In the genomic region with DNA sequence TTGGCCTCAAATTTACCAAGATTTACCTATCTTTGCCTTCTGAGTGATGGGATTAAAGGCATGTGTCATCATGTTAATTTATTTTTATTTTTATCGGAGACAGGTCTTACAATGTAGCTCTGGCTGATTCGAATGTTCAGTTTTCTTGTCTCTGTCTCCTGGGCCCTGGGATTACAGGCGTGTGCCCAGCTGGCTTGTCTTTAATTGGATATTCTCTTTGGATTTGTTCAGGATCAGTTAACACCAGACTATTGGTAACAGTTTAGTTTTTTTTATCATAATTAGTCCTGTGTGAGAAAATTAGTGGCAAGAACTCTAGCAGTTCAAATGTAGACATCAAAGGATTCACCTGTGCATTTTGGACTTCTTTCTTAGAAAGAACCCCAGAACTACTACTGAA, we compare ENCODE assay signal across 13 mouse cellular contexts. TPM values are rescaled to one million over a fixed set of nuclear protein-coding genes. Genes with fewer than 3 reads are reported as not detected.
A peak's percentile ranks its signal among the peaks of the same experiment; 100 is the strongest.
DNase-seq lines count a peak whose midpoint lies in the region; ATAC-seq and TF ChIP-seq lines count a peak whose summit lies in the region.
"Had no signal": no experiment of that assay in that cellular context is flagged by ENCODE, and none has a peak within 500 bp of the region (broad histone marks: within the 10 kb centered on the region; RNA-seq: fewer than 3 reads in every experiment).

No protein-coding gene starts in this region.

- peaks cover 45% of the 10 kb centered on the region for H3K4me1 ChIP-seq in forebrain, embryonic 10.5 days
- peaks cover 4% of the 10 kb centered on the region; the same call in 1 of the 2 replicates for H3K4me1 ChIP-seq in forebrain, postnatal 0 days (ENCODE audit: insufficient read depth)
- peaks cover 16% of the 10 kb centered on the region; the same call in 1 of the 2 replicates for H3K4me1 ChIP-seq in hindbrain, embryonic 13.5 days (replicated peaks)
- peaks cover 4% of the 10 kb centered on the region for H3K4me1 ChIP-seq in hindbrain, embryonic 11.5 days (replicated peaks; ENCODE audit: control insufficient read depth, insufficient read depth, low read length)
- peaks cover 18% of the 10 kb centered on the region for H3K4me1 ChIP-seq in midbrain, embryonic 11.5 days (ENCODE audit: control insufficient read depth, insufficient read depth, low read length)
- H3K4me1 ChIP-seq in midbrain, embryonic 15.5 days, result peaks cover 14% of the 10 kb centered on the region
- peaks cover 3 to 6% of the 10 kb centered on the region in 2 experiments; a peak in 2 of 4 replicates for H3K4me1 ChIP-seq in liver, embryonic 14.5 days (replicated peaks; ENCODE audit: control insufficient read depth in 2 of 2, insufficient read depth in 2 of 2, low read length in 1 of 2)

- H3K27ac ChIP-seq in forebrain, embryonic 10.5 days, result 0 out of 2 replicates have a peak overlapping the region, but pooled peaks have one; percentile 89
- H3K27ac ChIP-seq in forebrain, postnatal 0 days (ENCODE audit: low read depth, low read length), result no peak overlapping the region
- no peak overlapping the region for H3K27ac ChIP-seq in hindbrain, embryonic 13.5 days
- no peak overlapping the region for H3K27ac ChIP-seq in hindbrain, embryonic 11.5 days (ENCODE audit: low read depth, low read length)
- peak overlapping the region; percentile 37; the same call in 1 of the 2 replicates for H3K27ac ChIP-seq in midbrain, embryonic 11.5 days (ENCODE audit: low read depth, low read length)
- no peak overlapping the region for H3K27ac ChIP-seq in midbrain, embryonic 15.5 days
- H3K27ac ChIP-seq in liver, embryonic 14.5 days, result no peak overlapping the region
- H3K27ac ChIP-seq: heart, embryonic 15.5 days; left cerebral cortex, adult 2 months had no signal

- peaks cover 51% of the 10 kb centered on the region for H3K27me3 ChIP-seq in forebrain, embryonic 10.5 days (ENCODE audit: poor library complexity, severe bottlenecking)
- no peaks in the 10 kb centered on the region for H3K27me3 ChIP-seq in forebrain, postnatal 0 days (ENCODE audit: insufficient read depth, low read length)
- no peaks in the 10 kb centered on the region for H3K27me3 ChIP-seq in hindbrain, embryonic 13.5 days
- no peaks in the 10 kb centered on the region for H3K27me3 ChIP-seq in hindbrain, embryonic 11.5 days (ENCODE audit: control insufficient read depth, insufficient read depth, low read length)
- no peaks in the 10 kb centered on the region; the same call in 1 of the 2 replicates for H3K27me3 ChIP-seq in midbrain, embryonic 11.5 days (ENCODE audit: control insufficient read depth, insufficient read depth, low read length)
- H3K27me3 ChIP-seq in midbrain, embryonic 15.5 days (replicated peaks), result no peaks in the 10 kb centered on the region
- no peaks in the 10 kb centered on the region for H3K27me3 ChIP-seq in liver, embryonic 14.5 days (ENCODE audit: control insufficient read depth, insufficient read depth, low read length)
- H3K27me3 ChIP-seq: heart, embryonic 15.5 days; megakaryocyte, embryonic 14.5 days had no signal

- no peak for DNase-seq in forebrain, embryonic 10.5 days (ENCODE audit: extremely low spot score, low spot score)
- no peak for DNase-seq in forebrain, postnatal 0 days
- DNase-seq in hindbrain, embryonic 11.5 days (ENCODE audit: low spot score), result no peak
- DNase-seq in midbrain, embryonic 11.5 days (ENCODE audit: low spot score, missing footprints), result no peak
- no peak for DNase-seq in liver, embryonic 14.5 days (ENCODE audit: low read depth in 3 of 3, low spot score in 3 of 3)
- DNase-seq: cerebellum, adult 9-10 months had no signal

- H3K4me3 ChIP-seq in forebrain, embryonic 10.5 days, result no peak overlapping the region
- no peak overlapping the region for H3K4me3 ChIP-seq in forebrain, postnatal 0 days (ENCODE audit: low read depth, low read length)
- H3K4me3 ChIP-seq in hindbrain, embryonic 13.5 days, result no peak overlapping the region
- no peak overlapping the region for H3K4me3 ChIP-seq in hindbrain, embryonic 11.5 days (ENCODE audit: low read depth, low read length)
- H3K4me3 ChIP-seq in midbrain, embryonic 11.5 days (ENCODE audit: low read depth, low read length), result no peak overlapping the region
- no peak overlapping the region for H3K4me3 ChIP-seq in midbrain, embryonic 15.5 days
- H3K4me3 ChIP-seq in liver, embryonic 14.5 days (ENCODE audit: insufficient read depth in 1 of 2, low read depth in 2 of 2, low read length in 2 of 2), result no peak overlapping the region
- H3K4me3 ChIP-seq: left cerebral cortex, adult 2 months had no signal

- no peak for ATAC-seq in forebrain, postnatal 0 days
- no peak for ATAC-seq in hindbrain, embryonic 13.5 days (ENCODE audit: low FRiP score)
- ATAC-seq in hindbrain, embryonic 11.5 days (ENCODE audit: low FRiP score), result no peak
- no peak for ATAC-seq in midbrain, embryonic 11.5 days (ENCODE audit: low FRiP score)
- ATAC-seq in midbrain, embryonic 15.5 days (replicated peaks), result no peak
- no peak for ATAC-seq in liver, embryonic 14.5 days (ENCODE audit: insufficient read depth)
- no peak for ATAC-seq in erythroblast, adult 5-6 weeks (replicated peaks; ENCODE audit: low FRiP score, poor library complexity, severe bottlenecking)

- no peak overlapping the region for H3K9ac ChIP-seq in forebrain, postnatal 0 days
- no peak overlapping the region for H3K9ac ChIP-seq in hindbrain, embryonic 13.5 days
- H3K9ac ChIP-seq in hindbrain, embryonic 11.5 days (ENCODE audit: low read depth, low read length), result no peak overlapping the region
- no peak overlapping the region for H3K9ac ChIP-seq in midbrain, embryonic 11.5 days (ENCODE audit: low read length)
- H3K9ac ChIP-seq in midbrain, embryonic 15.5 days, result no peak overlapping the region
- no peak overlapping the region; the same call in 1 of the 2 replicates for H3K9ac ChIP-seq in liver, embryonic 14.5 days (replicated peaks)

- no peaks in the 10 kb centered on the region for H3K36me3 ChIP-seq in forebrain, embryonic 10.5 days (replicated peaks)
- no peaks in the 10 kb centered on the region for H3K36me3 ChIP-seq in forebrain, postnatal 0 days (ENCODE audit: insufficient read depth)
- H3K36me3 ChIP-seq in hindbrain, embryonic 13.5 days, result no peaks in the 10 kb centered on the region
- no peaks in the 10 kb centered on the region for H3K36me3 ChIP-seq in hindbrain, embryonic 11.5 days (ENCODE audit: control insufficient read depth, insufficient read depth, low read length)
- no peaks in the 10 kb centered on the region for H3K36me3 ChIP-seq in midbrain, embryonic 11.5 days (ENCODE audit: control insufficient read depth, insufficient read depth, low read length)
- no peaks in the 10 kb centered on the region for H3K36me3 ChIP-seq in midbrain, embryonic 15.5 days (replicated peaks)
- H3K36me3 ChIP-seq in liver, embryonic 14.5 days (replicated peaks; ENCODE audit: control insufficient read depth, insufficient read depth, low read depth), result no peaks in the 10 kb centered on the region
- H3K36me3 ChIP-seq: G1E; heart, embryonic 15.5 days had no signal

- no peak overlapping the region for H3K4me2 ChIP-seq in forebrain, postnatal 0 days (ENCODE audit: low read depth)
- peak overlapping the region; percentile 55; the same call in 1 of the 2 replicates for H3K4me2 ChIP-seq in hindbrain, embryonic 13.5 days
- no peak overlapping the region for H3K4me2 ChIP-seq in hindbrain, embryonic 11.5 days (replicated peaks; ENCODE audit: low read depth, low read length)
- H3K4me2 ChIP-seq in midbrain, embryonic 11.5 days, result peak overlapping the region; percentile 37; the same call in 1 of the 2 replicates
- no peak overlapping the region for H3K4me2 ChIP-seq in midbrain, embryonic 15.5 days
- H3K4me2 ChIP-seq in liver, embryonic 14.5 days (ENCODE audit: low read depth), result peak overlapping the region; percentile 67

- 68% methylated on average over 3 of the region's 3 CpGs for WGBS in forebrain, embryonic 10.5 days
- 37% methylated on average over 3 of the region's 3 CpGs for WGBS in forebrain, postnatal 0 days
- WGBS in hindbrain, embryonic 13.5 days, result 54% methylated on average over 3 of the region's 3 CpGs
- 72% methylated on average over 3 of the region's 3 CpGs for WGBS in hindbrain, embryonic 11.5 days
- WGBS in midbrain, embryonic 11.5 days, result 51% methylated on average over 3 of the region's 3 CpGs
- 24% methylated on average over 3 of the region's 3 CpGs for WGBS in midbrain, embryonic 15.5 days
- 77% methylated on average over 3 of the region's 3 CpGs for WGBS in liver, embryonic 14.5 days (ENCODE audit: insufficient replicate concordance)

- TF ChIP-seq EP300 in liver, embryonic 14.5 days (IDR thresholded peaks at IDR 0.05; ENCODE audit: low read depth), result no peak

- no peak for TF ChIP-seq CTCF in forebrain, postnatal 0 days (IDR thresholded peaks at IDR 0.05; ENCODE audit: low read depth)
- TF ChIP-seq CTCF in liver, embryonic 14.5 days (IDR thresholded peaks at IDR 0.05; ENCODE audit: low read depth), result no peak

- no peaks in the 10 kb centered on the region for H3K9me3 ChIP-seq in forebrain, embryonic 10.5 days
- no peaks in the 10 kb centered on the region for H3K9me3 ChIP-seq in forebrain, postnatal 0 days (ENCODE audit: low read length)
- no peaks in the 10 kb centered on the region for H3K9me3 ChIP-seq in hindbrain, embryonic 13.5 days
- no peaks in the 10 kb centered on the region for H3K9me3 ChIP-seq in hindbrain, embryonic 11.5 days (ENCODE audit: control insufficient read depth, low read length)
- H3K9me3 ChIP-seq in midbrain, embryonic 11.5 days (ENCODE audit: control insufficient read depth, low read length), result no peaks in the 10 kb centered on the region
- no peaks in the 10 kb centered on the region for H3K9me3 ChIP-seq in midbrain, embryonic 15.5 days
- no peaks in the 10 kb centered on the region for H3K9me3 ChIP-seq in liver, embryonic 14.5 days (ENCODE audit: control insufficient read depth, low read length)
- H3K9me3 ChIP-seq: heart, embryonic 15.5 days; megakaryocyte, embryonic 14.5 days had no signal

RNA-seq across cellular contexts. Expression of gene Cryzl2, which starts 0.6 kb away (rescaled TPM):
- 5.5 and 6.7 TPM in 2 replicates for polyA plus RNA-seq in forebrain, embryonic 10.5 days (2016; fragmentation: Nextera tagmentation; extraction: Ambion mirVana)
- total RNA-seq in forebrain, postnatal 0 days (2014; rRNA removed), result 9.4 and 12.8 TPM in 2 replicates
- polyA plus RNA-seq in forebrain, postnatal 0 days (2015; fragmentation: Nextera tagmentation; extraction: Ambion mirVana), result 5.6 and 6.9 TPM in 2 replicates
- 6.8 and 8.8 TPM in 2 replicates for polyA plus RNA-seq in hindbrain, embryonic 13.5 days (2015; fragmentation: Nextera tagmentation; extraction: Ambion mirVana)
- 7.4 and 8.8 TPM in 2 replicates for polyA plus RNA-seq in hindbrain, embryonic 11.5 days (2014; fragmentation: Nextera tagmentation; extraction: Ambion mirVana)
- 7.4 and 8.3 TPM in 2 replicates for polyA plus RNA-seq in midbrain, embryonic 11.5 days (2014; fragmentation: Nextera tagmentation; extraction: Ambion mirVana)
- 5.3 and 7.9 TPM in 2 replicates for polyA plus RNA-seq in midbrain, embryonic 15.5 days (2015; fragmentation: Nextera tagmentation; extraction: Ambion mirVana)
- 7.0 and 8.1 TPM in 2 replicates for polyA plus RNA-seq in liver, embryonic 14.5 days (2012; rRNA removed)
- 6.5 and 6.6 TPM in 2 replicates for polyA plus RNA-seq in liver, embryonic 14.5 days (2014; fragmentation: Nextera tagmentation; extraction: Ambion mirVana)
- 2.1 and 7.7 TPM in 2 replicates for total RNA-seq in erythroblast, adult 5-6 weeks (2015; ENCODE audit: low replicate concordance)
- total RNA-seq in erythroblast, adult 5-6 weeks (2017; ENCODE audit: low replicate concordance), result 0.98 and 3.6 TPM in 2 replicates
- polyA plus RNA-seq: G1E had no signal

RNA-seq across cellular contexts. Expression of gene Rasal2, which starts 45.4 kb away (rescaled TPM):
- 9.5 and 10.2 TPM in 2 replicates for polyA plus RNA-seq in forebrain, embryonic 10.5 days (2016; fragmentation: Nextera tagmentation; extraction: Ambion mirVana)
- total RNA-seq in forebrain, postnatal 0 days (2014; rRNA removed), result 33.6 and 42.1 TPM in 2 replicates
- 18.3 and 26.3 TPM in 2 replicates for polyA plus RNA-seq in forebrain, postnatal 0 days (2015; fragmentation: Nextera tagmentation; extraction: Ambion mirVana)
- polyA plus RNA-seq in hindbrain, embryonic 13.5 days (2015; fragmentation: Nextera tagmentation; extraction: Ambion mirVana), result 45.1 and 47.0 TPM in 2 replicates
- polyA plus RNA-seq in hindbrain, embryonic 11.5 days (2014; fragmentation: Nextera tagmentation; extraction: Ambion mirVana), result 22.3 and 28.5 TPM in 2 replicates
- polyA plus RNA-seq in midbrain, embryonic 11.5 days (2014; fragmentation: Nextera tagmentation; extraction: Ambion mirVana), result 20.8 and 23.8 TPM in 2 replicates
- polyA plus RNA-seq in midbrain, embryonic 15.5 days (2015; fragmentation: Nextera tagmentation; extraction: Ambion mirVana), result 50.4 and 58.7 TPM in 2 replicates
- polyA plus RNA-seq in liver, embryonic 14.5 days (2012; rRNA removed), result 0.51 and 0.58 TPM in 2 replicates
- polyA plus RNA-seq in liver, embryonic 14.5 days (2014; fragmentation: Nextera tagmentation; extraction: Ambion mirVana), result 1.1 and 1.5 TPM in 2 replicates
- under 0.01 and 0.63 TPM in 2 replicates for total RNA-seq in erythroblast, adult 5-6 weeks (2015; ENCODE audit: low replicate concordance)
- total RNA-seq in erythroblast, adult 5-6 weeks (2017; ENCODE audit: low replicate concordance), result 0.14 and 0.85 TPM in 2 replicates

RNA-seq across cellular contexts. Expression of gene Sec16b, which starts 48.7 kb away (rescaled TPM):
- polyA plus RNA-seq in forebrain, embryonic 10.5 days (2016; fragmentation: Nextera tagmentation; extraction: Ambion mirVana), result 0.63 and 0.73 TPM in 2 replicates
- 0.33 and 0.69 TPM in 2 replicates for total RNA-seq in forebrain, postnatal 0 days (2014; rRNA removed)
- 0.23 and 0.30 TPM in 2 replicates for polyA plus RNA-seq in forebrain, postnatal 0 days (2015; fragmentation: Nextera tagmentation; extraction: Ambion mirVana)
- 0.31 and 0.35 TPM in 2 replicates for polyA plus RNA-seq in hindbrain, embryonic 13.5 days (2015; fragmentation: Nextera tagmentation; extraction: Ambion mirVana)
- 1.1 and 1.5 TPM in 2 replicates for polyA plus RNA-seq in hindbrain, embryonic 11.5 days (2014; fragmentation: Nextera tagmentation; extraction: Ambion mirVana)
- polyA plus RNA-seq in midbrain, embryonic 11.5 days (2014; fragmentation: Nextera tagmentation; extraction: Ambion mirVana), result 0.55 and 0.80 TPM in 2 replicates
- 0.34 TPM in 2 replicates for polyA plus RNA-seq in midbrain, embryonic 15.5 days (2015; fragmentation: Nextera tagmentation; extraction: Ambion mirVana)
- polyA plus RNA-seq in liver, embryonic 14.5 days (2012; rRNA removed), result 3.0 and 3.4 TPM in 2 replicates
- polyA plus RNA-seq in liver, embryonic 14.5 days (2014; fragmentation: Nextera tagmentation; extraction: Ambion mirVana), result 5.1 and 5.4 TPM in 2 replicates
- 0.21 TPM in 1 of 2 replicates, not detected in the other for total RNA-seq in erythroblast, adult 5-6 weeks (2015; ENCODE audit: low replicate concordance)
- total RNA-seq in erythroblast, adult 5-6 weeks (2017; ENCODE audit: low replicate concordance), result 0.77 TPM in 1 of 2 replicates, not detected in the other
- polyA plus RNA-seq: G1E had no signal

Comparison
In these comparisons a context has a peak if more than half of its experiments do, and no peak if none do; other contexts are left out.
1. H3K27ac ChIP-seq: peak in forebrain, embryonic 10.5 days (single experiment) and midbrain, embryonic 11.5 days (single experiment); none in forebrain, postnatal 0 days (single experiment), hindbrain, embryonic 13.5 days (single experiment), hindbrain, embryonic 11.5 days (single experiment), midbrain, embryonic 15.5 days (single experiment) and liver, embryonic 14.5 days (single experiment).
2. H3K4me2 ChIP-seq: peak in hindbrain, embryonic 13.5 days (single experiment), midbrain, embryonic 11.5 days (single experiment) and liver, embryonic 14.5 days (single experiment); none in forebrain, postnatal 0 days (single experiment), hindbrain, embryonic 11.5 days (single experiment) and midbrain, embryonic 15.5 days (single experiment).